Mouse (Mus musculus) testis, adult 2 months (tissue): ENCODE data around the gene Oxnad1.

Source experiments
- CTCF ChIP-seq: fragments of 200-500 bp; IDR thresholded peaks from 2 replicates; pipeline ENCODE4 v1.5.1; 2012; ENCODE audit warnings: low read depth, mild to moderate bottlenecking, inconsistent platforms, low read length, moderate library complexity; ENCODE audit not compliant: control insufficient read depth, insufficient read depth, insufficient replicate concordance
- POLR2A ChIP-seq: fragments of 200-500 bp; IDR thresholded peaks from 2 replicates; pipeline ENCODE4 v1.6.1; 2012; ENCODE audit warnings: low read depth, mild to moderate bottlenecking, inconsistent platforms, low read length, moderate library complexity; ENCODE audit not compliant: control insufficient read depth

- TF ChIP-seq POLR2A (no peak), CTCF (no peak)
These were observed 6.0 kb downstream of the Oxnad1 start for GRCm38 (mm10) chr14:32091124-32091523.
